Mouse (Mus musculus) ES-Bruce4 (cell line): Measurements from ENCODE around the gene Ndst2. TPM values are rescaled to one million over a fixed set of nuclear protein-coding genes. Genes with fewer than 3 reads are reported as not detected.

Experiments
- H3K27ac ChIP-seq: 2 replicates; pipeline ENCODE4 v1.5.1; 2012; ENCODE audit warnings: low read length, inconsistent platforms; ENCODE audit not compliant: insufficient read depth
- H3K27me3 ChIP-seq: 2 replicates; pipeline ENCODE4 v1.6.1; 2012; ENCODE audit warnings: mild to moderate bottlenecking, low read length, inconsistent platforms; ENCODE audit not compliant: control insufficient read depth, poor library complexity, insufficient read depth, severe bottlenecking
- H3K36me3 ChIP-seq: 2 replicates; pipeline ENCODE4 v1.6.1; 2012; ENCODE audit warnings: inconsistent platforms, mild to moderate bottlenecking, low read length, moderate library complexity; ENCODE audit not compliant: control insufficient read depth, poor library complexity, insufficient read depth, severe bottlenecking
- H3K4me1 ChIP-seq: one replicate; pipeline ENCODE4 v1.8.1; 2011; ENCODE audit warnings: low read length; ENCODE audit not compliant: control insufficient read depth, insufficient read depth
- H3K4me3 ChIP-seq: 2 replicates; pipeline ENCODE4 v1.5.1; 2011; ENCODE audit warnings: low read depth, mild to moderate bottlenecking, low read length
- H3K9ac ChIP-seq: 2 replicates; pipeline ENCODE4 v1.6.1; 2012; ENCODE audit warnings: low read depth, mild to moderate bottlenecking, inconsistent platforms; ENCODE audit not compliant: poor library complexity, severe bottlenecking
- H3K9me3 ChIP-seq: replicated peaks from 2 replicates; pipeline ENCODE4 v1.6.1; 2012; ENCODE audit warnings: mild to moderate bottlenecking, low read length, inconsistent platforms; ENCODE audit not compliant: control insufficient read depth, poor library complexity, insufficient read depth, severe bottlenecking
- CTCF ChIP-seq: IDR thresholded peaks from one replicate; pipeline ENCODE4 v1.8.1; 2011; ENCODE audit warnings: low read depth, low read length
- EP300 ChIP-seq: IDR thresholded peaks from 2 replicates; pipeline ENCODE4 v1.6.1; 2011; ENCODE audit warnings: low read depth, low read length; ENCODE audit not compliant: insufficient read depth
- POLR2A ChIP-seq: IDR thresholded peaks from one replicate; pipeline ENCODE4 v1.8.1; 2011; ENCODE audit warnings: low read length; ENCODE audit not compliant: insufficient read depth
- polyA plus RNA-seq: library from polyadenylated mRNA; stranded (reverse); fragments of >200 nt; gene quantifications from 2 replicates; pipeline ENCODE4 v1.2.4, GENCODE M21; 2011; ENCODE audit warnings: low read depth; ENCODE audit not compliant: missing spikeins, insufficient read depth, insufficient read length

Gene Ndst2
- polyA plus RNA-seq, 1 experiment, result 11.0 TPM

DNA sequence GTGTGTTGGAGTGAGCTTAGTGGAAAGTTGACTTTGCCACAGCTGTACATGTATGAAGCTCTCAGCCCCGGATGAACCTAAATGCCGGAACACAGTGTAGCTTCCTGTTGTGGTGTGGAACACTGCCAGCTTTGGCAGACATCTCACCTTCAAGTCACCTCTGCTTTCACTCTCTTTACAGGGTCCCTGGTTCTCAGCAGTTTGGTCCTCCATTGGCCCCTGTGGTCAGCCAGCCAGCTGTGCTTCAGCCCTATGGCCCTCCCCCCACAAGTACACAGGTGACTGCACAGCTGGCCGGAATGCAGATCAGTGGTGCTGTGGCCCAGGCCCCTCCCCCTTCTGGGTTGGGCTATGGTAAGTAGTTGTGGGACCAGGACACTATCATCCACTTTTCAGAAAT, 51.9 kb downstream of the Ndst2 start:
- Histone ChIP-seq H3K27ac (no peak overlapping the region), H3K9me3 (no peaks in the 10 kb centered on the region), H3K4me3 (no peak overlapping the region), H3K4me1 (no peaks in the 10 kb centered on the region), H3K27me3 (no peaks in the 10 kb centered on the region), H3K9ac (no peak overlapping the region), H3K36me3 (peaks cover 67% of the 10 kb centered on the region)
- no peak for TF ChIP-seq CTCF
- no peak for TF ChIP-seq POLR2A
- no peak for TF ChIP-seq EP300

GRCm38 (mm10) chr14:20681742-20682141, 52.6 kb downstream of the Ndst2 start:
- TF ChIP-seq EP300, result no peak
- TF ChIP-seq CTCF, result no peak
- TF ChIP-seq POLR2A, result no peak
- no peak overlapping the region for H3K27ac ChIP-seq
- no peaks in the 10 kb centered on the region for H3K4me1 ChIP-seq
- H3K9me3 ChIP-seq, result peaks cover 3% of the 10 kb centered on the region; the same call in 1 of the 2 replicates
- H3K4me3 ChIP-seq, result no peak overlapping the region
- peaks cover 67% of the 10 kb centered on the region for H3K36me3 ChIP-seq
- H3K9ac ChIP-seq, result no peak overlapping the region
- H3K27me3 ChIP-seq, result no peaks in the 10 kb centered on the region

GRCm38 (mm10) chr14:20677906-20678305, 56.5 kb downstream of the Ndst2 start:
- no peak overlapping the region for H3K9ac ChIP-seq
- no peak overlapping the region for H3K27ac ChIP-seq
- H3K36me3 ChIP-seq, result peaks cover 48% of the 10 kb centered on the region
- H3K27me3 ChIP-seq, result no peaks in the 10 kb centered on the region
- H3K9me3 ChIP-seq, result peaks cover 17% of the 10 kb centered on the region
- no peak overlapping the region for H3K4me3 ChIP-seq
- H3K4me1 ChIP-seq, result no peaks in the 10 kb centered on the region
- TF ChIP-seq POLR2A (no peak), EP300 (no peak), CTCF (no peak)

DNA sequence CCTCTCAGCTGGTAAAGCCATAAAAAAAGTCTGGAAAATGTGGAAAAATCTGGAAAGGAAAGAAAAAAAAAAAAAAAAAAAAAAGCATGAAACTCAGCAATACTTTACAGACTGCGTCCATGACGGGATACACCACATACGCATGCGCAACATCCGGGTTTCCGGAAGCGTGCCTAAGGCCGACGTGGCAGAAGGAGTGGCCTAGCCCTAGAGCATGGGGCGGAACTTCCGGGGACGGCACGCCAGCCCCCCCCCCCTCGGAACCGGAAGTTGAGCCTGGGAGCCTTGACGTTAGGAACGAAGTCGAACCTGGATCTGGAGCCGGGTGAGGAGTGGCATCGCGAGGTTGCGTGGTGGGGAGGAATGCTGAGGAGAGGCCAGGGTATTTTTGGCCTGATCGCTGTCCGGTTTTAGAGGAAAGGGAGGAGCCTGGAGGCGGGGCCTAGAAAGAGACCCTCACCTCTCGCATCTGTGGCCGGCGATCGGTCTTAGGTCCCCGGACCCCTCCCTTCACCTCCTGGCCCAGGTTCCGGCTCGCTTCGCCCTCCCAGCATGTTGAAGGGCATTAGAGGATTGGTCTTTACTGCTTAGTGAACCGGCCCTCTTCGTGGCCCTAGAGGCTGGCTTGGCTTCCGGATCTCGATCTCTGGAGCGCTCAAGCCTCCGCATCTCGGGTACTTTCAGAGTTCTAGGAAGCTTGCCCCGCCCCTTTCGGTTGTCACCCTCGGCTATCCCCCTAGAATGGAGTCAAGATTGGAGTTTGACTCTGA, 60.1 kb downstream of the Ndst2 start, which contains the start of gene Sec24c:
Gene Sec24c, plus strand, starts transcription at position 245 of the 770 bp plus-strand sequence.
- H3K27ac ChIP-seq, result peak within 1 kb of the TSS; percentile 82
- peaks cover 17% of the 10 kb centered on the region for H3K9me3 ChIP-seq
- no peaks in the 10 kb centered on the region for H3K4me1 ChIP-seq
- H3K27me3 ChIP-seq, result no peaks in the 10 kb centered on the region
- H3K36me3 ChIP-seq, result peaks cover 28% of the 10 kb centered on the region
- peak within 1 kb of the TSS; percentile 96 for H3K4me3 ChIP-seq
- H3K9ac ChIP-seq, result peak within 1 kb of the TSS; percentile 82
- TF ChIP-seq POLR2A (peak; percentile 42), EP300 (0 out of 2 replicates have a peak, but pooled peaks have one; percentile 13), CTCF (no peak)

- H3K36me3 ChIP-seq, result peaks cover 24% of the 10 kb centered on the region
- H3K4me1 ChIP-seq, result no peaks in the 10 kb centered on the region
- TF ChIP-seq CTCF (no peak), EP300 (no peak), POLR2A (no peak)
- H3K27me3 ChIP-seq, result no peaks in the 10 kb centered on the region
- peak overlapping the region; percentile 83 for H3K4me3 ChIP-seq
- H3K27ac ChIP-seq, result peak overlapping the region; percentile 82
- H3K9ac ChIP-seq, result peak overlapping the region; percentile 59
- peaks cover 17% of the 10 kb centered on the region for H3K9me3 ChIP-seq
Observed at GRCm38 (mm10) chr14:20673735-20674063, 60.7 kb downstream of the Ndst2 start.

Other genes starting within 250 kb of the Ndst2 start
- 3.2 and 3.8 TPM in 2 replicates for gene Mss51, start 237.7 kb downstream of the Ndst2 start, polyA plus RNA-seq
- gene Ppp3cb, start 188.0 kb downstream of the Ndst2 start, polyA plus RNA-seq, result 105 and 118 TPM in 2 replicates
- 21.4 and 22.3 TPM in 2 replicates for gene Usp54, start 93.5 kb downstream of the Ndst2 start, polyA plus RNA-seq
- gene Myoz1, start 78.0 kb downstream of the Ndst2 start, polyA plus RNA-seq, result not detected in 2 replicates
- gene Synpo2l, start 66.2 kb downstream of the Ndst2 start, polyA plus RNA-seq, result 6.1 and 7.0 TPM in 2 replicates
- gene Sec24c, start 60.3 kb downstream of the Ndst2 start, polyA plus RNA-seq, result 133 and 140 TPM in 2 replicates
- gene Fut11, start 39.6 kb downstream of the Ndst2 start, polyA plus RNA-seq, result 8.0 and 8.9 TPM in 2 replicates
- 131 and 151 TPM in 2 replicates for gene Chchd1, start 31.6 kb downstream of the Ndst2 start, polyA plus RNA-seq
- gene Zswim8, start 27.0 kb downstream of the Ndst2 start, polyA plus RNA-seq, result 37.0 and 37.1 TPM in 2 replicates
- gene Camk2g, start 59.5 kb upstream of the Ndst2 start, polyA plus RNA-seq, result 30.1 and 33.9 TPM in 2 replicates
- gene Plau, start 102.1 kb upstream of the Ndst2 start, polyA plus RNA-seq, result 4.9 and 5.5 TPM in 2 replicates
- gene Vcl, start 194.8 kb upstream of the Ndst2 start, polyA plus RNA-seq, result 123 and 124 TPM in 2 replicates